Mouse (Mus musculus): ENCODE measurements around the gene Med24. TPM values are rescaled to one million over a fixed set of nuclear protein-coding genes. Genes with fewer than 3 reads are reported as not detected.
A peak's percentile ranks its signal among the peaks of the same experiment; 100 is the strongest.

The Med24 gene
- total RNA-seq (2021) = 100 to 1,000 TPM; 126 to 134 TPM
- long read RNA-seq, experiment 1, full-length matches to known transcripts = 27 of 93 reads
- long read RNA-seq, experiment 1, partial matches to known transcripts = 20 of 93 reads
- long read RNA-seq, experiment 1, other reads (novel, unspliced or antisense) = 46 of 93 reads
- long read RNA-seq, experiment 2, full-length matches to known transcripts = 24 of 107 reads
- long read RNA-seq, experiment 2, partial matches to known transcripts = 17 of 107 reads
- long read RNA-seq, experiment 2, other reads (novel, unspliced or antisense) = 66 of 107 reads

- H3K27ac ChIP-seq = peak within 1 kb of the TSS; percentile 89
- peak; percentile 81 to 84 for DNase-seq (ENCODE audit: extremely low spot score in 1 of 2, low spot score in 2 of 2)
- peak within 1 kb of the TSS; percentile 55 for H3K4me3 ChIP-seq
- intact Hi-C loops (cut with DNase I) = no loop called here
- TF ChIP-seq CTCF (IDR thresholded peaks at IDR 0.05) = no peak
Observed at GRCm38 (mm10) chr11:98729119-98729588, at the start of gene Med24. Gene Med24, minus strand, starts transcription at chr11:98729435.

DNA sequence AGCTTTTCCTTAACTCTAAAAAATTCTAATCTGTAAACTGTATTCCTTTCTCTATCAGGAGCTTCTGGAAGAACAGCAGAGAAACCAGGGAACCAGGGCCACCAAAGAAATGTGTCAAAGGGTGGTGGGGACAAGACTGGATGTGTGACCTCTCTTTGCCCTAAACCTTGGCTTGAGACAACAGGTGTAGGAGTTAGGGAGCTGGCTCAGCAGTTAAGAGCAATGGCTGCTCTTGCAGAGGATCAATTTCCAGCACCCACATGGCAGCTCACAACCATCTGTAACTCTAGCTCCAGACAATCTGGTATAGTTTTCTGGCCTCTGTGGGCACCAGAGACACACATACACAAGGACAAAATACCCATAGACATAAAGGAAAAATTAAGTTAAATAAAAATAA, 48.7 kb upstream of the Med24 start:
- peak overlapping the region; percentile 32; the same call in 1 of the 2 replicates for H3K27ac ChIP-seq
- no peak overlapping the region for H3K4me3 ChIP-seq
- intact Hi-C loops (cut with DNase I) = no loop called here
- DNase-seq (ENCODE audit: extremely low spot score in 1 of 2, low spot score in 2 of 2) = no peak
- no peak for TF ChIP-seq CTCF (IDR thresholded peaks at IDR 0.05)

DNA sequence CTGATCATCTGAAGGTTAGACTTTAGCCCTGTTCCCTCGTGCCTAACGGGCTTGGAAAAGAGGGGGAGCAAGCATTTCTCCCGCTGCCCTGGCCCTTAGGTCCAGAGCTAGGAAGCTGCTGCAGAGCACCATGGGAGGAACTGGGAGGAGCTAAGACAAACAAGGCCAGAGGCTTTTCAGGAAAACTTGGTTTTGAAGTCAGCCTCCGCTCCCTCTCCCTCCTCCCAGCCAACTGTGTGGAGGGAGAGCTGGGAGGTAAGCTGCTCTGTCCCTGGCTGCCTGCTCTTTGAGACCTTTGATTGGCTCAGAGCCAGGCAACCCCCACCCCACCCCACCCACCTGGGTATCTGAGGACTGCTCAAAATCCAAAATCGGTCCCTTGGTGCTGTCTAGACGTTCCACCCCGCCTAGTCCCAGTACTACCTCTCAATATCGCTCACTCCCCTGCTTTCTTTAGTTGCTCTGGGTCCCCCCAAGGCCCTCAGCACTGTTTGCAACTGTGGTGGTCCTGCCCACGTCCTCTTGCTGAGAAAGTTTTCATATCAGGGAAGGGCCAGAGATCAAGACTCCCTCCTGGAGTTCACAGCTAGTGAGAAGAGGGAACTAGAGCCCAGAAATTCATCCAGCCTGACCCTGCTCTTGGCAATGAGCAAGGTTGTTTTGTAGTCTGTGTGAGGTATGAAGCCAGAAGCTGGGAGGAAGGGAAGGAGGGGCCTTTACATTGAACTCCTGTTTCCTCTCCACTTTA, 47.8 kb upstream of the Med24 start:
- TF ChIP-seq CTCF (IDR thresholded peaks at IDR 0.05) = no peak
- DNase-seq (ENCODE audit: extremely low spot score in 1 of 2, low spot score in 2 of 2) = peak in 1 of 2 experiments; percentile 19
- H3K4me3 ChIP-seq = no peak overlapping the region
- peak overlapping the region; percentile 96 for H3K27ac ChIP-seq
- intact Hi-C loops (cut with DNase I) = no loop called here

DNA sequence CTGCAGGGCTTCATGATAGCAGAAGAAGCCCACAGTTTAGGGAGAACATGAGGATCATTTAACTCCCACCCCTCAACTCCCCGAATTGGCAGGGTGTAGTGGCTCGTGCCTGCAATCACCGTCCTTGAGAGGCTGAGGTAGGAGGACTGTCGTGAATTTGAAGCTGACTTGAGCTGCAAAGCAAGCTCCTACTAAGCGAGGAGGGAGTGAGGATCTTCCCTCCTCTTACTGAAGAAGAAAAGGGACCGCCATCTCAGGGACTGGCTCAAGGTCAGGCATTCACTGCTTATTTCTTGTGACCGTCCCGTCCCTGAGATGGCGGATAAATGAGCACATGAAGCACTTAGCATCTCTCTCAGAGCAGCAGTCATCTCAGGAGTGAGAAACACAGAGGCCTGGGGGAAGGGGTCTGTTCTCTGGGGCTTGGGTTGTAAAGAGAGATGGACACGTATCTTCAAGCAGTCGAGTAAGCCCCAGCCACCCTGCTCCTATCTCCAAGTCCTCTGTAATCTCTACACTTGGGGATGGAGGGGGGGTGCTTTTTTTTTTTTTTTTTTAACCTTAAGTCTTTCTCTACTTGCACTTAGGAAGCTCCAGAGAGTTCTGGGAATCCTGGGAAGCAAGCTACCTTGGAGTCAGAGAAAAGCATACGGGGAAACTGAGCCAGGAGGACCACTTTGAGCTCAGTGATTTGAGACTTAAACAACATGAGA, 47.0 kb upstream of the Med24 start:
- Histone ChIP-seq H3K4me3 (peak overlapping the region; percentile 87), H3K27ac (peak overlapping the region; percentile 96)
- no peak for DNase-seq (ENCODE audit: extremely low spot score in 1 of 2, low spot score in 2 of 2)
- intact Hi-C loops (cut with DNase I) = no loop called here
- TF ChIP-seq CTCF (IDR thresholded peaks at IDR 0.05) = no peak

GRCm38 (mm10) chr11:98775348-98776051, 46.3 kb upstream of the Med24 start:
- Histone ChIP-seq H3K27ac (peak overlapping the region; percentile 100), H3K4me3 (peak overlapping the region; percentile 87)
- intact Hi-C loops (cut with DNase I) = loop anchor here (1.0 kb wide), 1 partner anchor 8 kb away; no protein-coding TSS in a partner anchor
- TF ChIP-seq CTCF (IDR thresholded peaks at IDR 0.05) = no peak
- DNase-seq (ENCODE audit: extremely low spot score in 1 of 2, low spot score in 2 of 2) = peak; percentile 100

DNA sequence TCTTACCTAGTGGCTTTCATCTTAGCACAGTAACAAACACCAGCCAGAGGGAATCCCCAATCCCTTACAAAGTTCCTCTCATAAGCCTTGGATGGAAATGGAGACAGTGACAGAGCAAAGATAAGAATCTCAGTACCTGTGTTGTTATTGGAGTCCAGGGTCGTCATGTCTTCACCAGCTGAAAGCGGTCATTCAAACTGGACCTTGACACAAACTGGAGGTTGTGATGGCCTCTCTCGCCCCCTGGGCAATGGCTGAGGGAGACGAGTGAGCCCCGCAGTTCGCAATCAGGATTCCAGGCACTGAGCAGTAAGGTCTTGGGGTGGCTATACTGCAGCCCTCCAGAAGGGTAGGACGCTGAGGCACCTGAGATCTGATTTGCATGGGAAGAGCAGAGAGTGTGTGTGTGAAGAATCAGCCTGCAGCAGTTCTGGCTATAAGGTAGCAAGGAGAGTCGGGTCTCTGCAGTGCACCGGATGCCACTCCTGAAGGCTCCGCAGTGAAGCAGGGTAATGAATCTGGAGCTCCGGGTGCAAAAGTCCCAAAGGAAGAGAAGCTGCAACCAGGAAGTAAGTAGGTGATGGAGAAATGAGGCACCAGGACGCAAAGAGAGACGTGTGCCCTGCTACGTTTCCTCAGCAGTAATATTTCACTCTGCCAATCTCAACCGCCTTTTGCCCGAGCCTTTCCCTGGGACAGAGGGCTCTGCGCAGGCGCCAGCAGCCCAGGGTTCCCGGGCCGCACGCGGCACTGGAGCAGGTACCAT, 45.5 kb upstream of the Med24 start, which contains the start of gene Nr1d1:
Nr1d1 (minus strand) TSS at position 752 of the 766 bp plus-strand sequence.
- DNase-seq (ENCODE audit: extremely low spot score in 1 of 2, low spot score in 2 of 2) = no peak
- H3K4me3 ChIP-seq = peak within 1 kb of the TSS; percentile 87
- peak within 1 kb of the TSS; percentile 100 for H3K27ac ChIP-seq
- TF ChIP-seq CTCF (IDR thresholded peaks at IDR 0.05) = no peak
- intact Hi-C loops (cut with DNase I) = loop anchor here (1.0 kb wide), 1 partner anchor 9 kb away; no protein-coding TSS in a partner anchor

GRCm38 (mm10) chr11:98773635-98774295, 44.5 kb upstream of the Med24 start:
- TF ChIP-seq CTCF (IDR thresholded peaks at IDR 0.05) = no peak; the same call in 1 of the 2 replicates
- H3K27ac ChIP-seq = peak overlapping the region; percentile 100
- intact Hi-C loops (cut with DNase I) = loop anchor here (2.0 kb wide), 1 partner anchor 13 kb away; no protein-coding TSS in a partner anchor
- peak overlapping the region; percentile 87 for H3K4me3 ChIP-seq
- peak; percentile 98 to 99 for DNase-seq (ENCODE audit: extremely low spot score in 1 of 2, low spot score in 2 of 2)

GRCm38 (mm10) chr11:98772667-98773171, 43.5 kb upstream of the Med24 start:
- peak; percentile 36 to 47 for DNase-seq (ENCODE audit: extremely low spot score in 1 of 2, low spot score in 2 of 2)
- no peak for TF ChIP-seq CTCF (IDR thresholded peaks at IDR 0.05)
- Histone ChIP-seq H3K27ac (peak overlapping the region; percentile 100), H3K4me3 (peak overlapping the region; percentile 87)
- intact Hi-C loops (cut with DNase I) = loop anchor here (2.0 kb wide), 1 partner anchor 14 kb away; no protein-coding TSS in a partner anchor

DNA sequence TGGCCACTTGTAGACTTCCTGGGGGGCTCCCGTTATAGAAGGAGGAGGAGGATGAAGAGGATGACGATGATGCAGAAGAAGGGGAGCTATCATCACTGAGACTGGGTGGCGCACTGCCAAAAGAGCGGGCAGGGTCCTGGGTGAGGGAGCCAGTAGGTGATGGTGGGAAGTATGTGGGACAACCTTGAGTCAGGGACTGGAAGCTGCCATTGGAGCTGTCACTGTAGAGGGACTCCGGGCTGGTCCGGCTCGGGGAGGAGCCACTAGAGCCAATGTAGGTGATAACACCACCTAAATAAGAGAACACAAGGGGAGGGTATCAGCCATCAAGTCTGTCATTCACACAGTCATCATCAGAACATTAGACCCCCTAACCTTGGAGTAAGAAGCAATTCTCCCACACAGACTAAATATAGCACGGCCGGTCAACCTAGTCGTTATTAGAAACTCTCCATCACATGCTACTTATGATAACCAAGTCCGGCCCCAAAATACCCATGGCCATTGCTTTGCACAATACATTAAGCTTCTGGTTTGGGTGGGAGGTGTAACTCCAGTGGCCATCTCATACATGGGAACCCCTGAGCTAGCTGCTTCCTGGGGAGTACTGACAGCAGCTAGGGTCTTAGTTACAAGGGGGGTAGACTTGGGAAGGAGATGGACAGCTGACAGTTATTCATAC, 42.8 kb upstream of the Med24 start:
- intact Hi-C loops (cut with DNase I) = loop anchor here (2.0 kb wide), 1 partner anchor 15 kb away; no protein-coding TSS in a partner anchor
- TF ChIP-seq CTCF (IDR thresholded peaks at IDR 0.05) = no peak
- H3K4me3 ChIP-seq = peak overlapping the region; percentile 87
- peak overlapping the region; percentile 100 for H3K27ac ChIP-seq
- DNase-seq (ENCODE audit: extremely low spot score in 1 of 2, low spot score in 2 of 2) = peak in 1 of 2 experiments; percentile 30
